Mouse (Mus musculus): ENCODE measurements around the gene Lca5l. TPM values are rescaled to one million over a fixed set of nuclear protein-coding genes. Genes with fewer than 3 reads are reported as not detected.
A peak's percentile ranks its signal among the peaks of the same experiment; 100 is the strongest.

Gene Lca5l
- polyA plus RNA-seq, 1 experiment from 2014 or later: 1.1 TPM

DNA sequence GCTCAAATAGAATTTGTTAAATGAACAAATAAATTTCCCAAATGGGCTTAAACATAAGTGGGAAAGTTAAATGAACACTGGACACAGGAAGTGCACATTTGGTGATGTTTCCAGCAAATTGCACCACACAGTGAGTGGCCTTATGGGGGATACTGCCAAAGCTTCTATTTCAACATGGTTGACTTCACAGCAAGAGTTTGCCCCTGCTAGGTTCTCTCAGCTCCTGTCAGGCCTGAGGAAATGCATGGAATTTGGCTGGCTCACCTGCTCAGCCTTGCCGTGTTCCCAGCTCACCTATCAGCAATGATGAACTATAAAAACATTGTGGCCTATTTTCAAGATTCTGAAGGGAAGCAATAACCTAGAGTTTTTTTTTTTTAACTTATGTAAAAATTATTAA is 31.1 kb downstream of the Lca5l start:
- Histone ChIP-seq H3K9ac (no peak overlapping the region), H3K9me3 (replicated peaks) (no peaks in the 10 kb centered on the region), H3K27ac (no peak overlapping the region), H3K27me3 (no peaks in the 10 kb centered on the region), H3K4me2 (no peak overlapping the region), H3K4me3 (no peak overlapping the region), H3K36me3 (ENCODE audit: poor library complexity, severe bottlenecking) (peaks cover 13% of the 10 kb centered on the region), H3K4me1 (peaks cover 18% of the 10 kb centered on the region)
- no peak for ATAC-seq
- WGBS: 80% methylated on average over 1 of the region's 1 CpGs

DNA sequence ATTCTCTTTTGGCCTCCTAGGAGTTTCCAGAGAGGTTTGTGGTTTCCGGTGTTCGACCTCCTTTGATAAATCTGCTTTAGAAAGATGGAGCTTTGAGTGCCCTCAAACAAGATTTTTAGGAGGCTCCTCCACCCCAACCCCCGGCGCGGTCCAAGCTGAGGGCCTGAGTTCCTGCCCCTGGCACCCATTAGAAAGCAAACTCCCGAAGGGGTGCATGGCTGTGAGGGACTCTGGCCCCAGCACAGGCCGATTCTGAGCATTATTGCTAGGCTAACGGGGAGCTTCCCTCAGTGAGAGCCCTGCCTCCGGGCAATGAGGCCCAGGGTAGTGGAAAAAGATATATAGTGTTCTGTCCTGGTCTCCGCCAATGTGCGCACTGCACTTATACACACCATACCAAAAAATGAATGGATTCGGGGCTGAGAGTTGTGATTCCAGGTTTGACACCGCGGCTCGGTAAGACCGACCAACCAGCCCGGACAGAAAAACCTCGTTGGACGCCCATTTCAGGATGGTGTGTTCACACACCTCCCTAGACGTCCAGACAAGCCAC is 32.2 kb downstream of the Lca5l start:
- H3K9ac ChIP-seq: peak overlapping the region; percentile 89
- peaks cover 18% of the 10 kb centered on the region for H3K4me1 ChIP-seq
- peak overlapping the region; percentile 93 for H3K4me2 ChIP-seq
- peaks cover 23% of the 10 kb centered on the region for H3K36me3 ChIP-seq (ENCODE audit: poor library complexity, severe bottlenecking)
- ATAC-seq: no peak; the same call in 1 of the 2 replicates
- no peak overlapping the region for H3K27ac ChIP-seq
- no peaks in the 10 kb centered on the region for H3K27me3 ChIP-seq
- WGBS: 85% methylated on average over 20 of the region's 20 CpGs
- H3K9me3 ChIP-seq (replicated peaks): no peaks in the 10 kb centered on the region
- peak overlapping the region; percentile 53 for H3K4me3 ChIP-seq

GRCm38 (mm10) chr16:96159091-96159731 is 32.9 kb downstream of the Lca5l start:
- Histone ChIP-seq H3K4me1 (peaks cover 18% of the 10 kb centered on the region), H3K4me3 (peak overlapping the region; percentile 53), H3K9me3 (replicated peaks) (no peaks in the 10 kb centered on the region), H3K36me3 (ENCODE audit: poor library complexity, severe bottlenecking) (peaks cover 29% of the 10 kb centered on the region), H3K27me3 (no peaks in the 10 kb centered on the region), H3K27ac (peak overlapping the region; percentile 60), H3K9ac (peak overlapping the region; percentile 89), H3K4me2 (peak overlapping the region; percentile 93)
- WGBS: under 1% methylated on average over 67 of the region's 67 CpGs
- peak; percentile 86 for ATAC-seq

DNA sequence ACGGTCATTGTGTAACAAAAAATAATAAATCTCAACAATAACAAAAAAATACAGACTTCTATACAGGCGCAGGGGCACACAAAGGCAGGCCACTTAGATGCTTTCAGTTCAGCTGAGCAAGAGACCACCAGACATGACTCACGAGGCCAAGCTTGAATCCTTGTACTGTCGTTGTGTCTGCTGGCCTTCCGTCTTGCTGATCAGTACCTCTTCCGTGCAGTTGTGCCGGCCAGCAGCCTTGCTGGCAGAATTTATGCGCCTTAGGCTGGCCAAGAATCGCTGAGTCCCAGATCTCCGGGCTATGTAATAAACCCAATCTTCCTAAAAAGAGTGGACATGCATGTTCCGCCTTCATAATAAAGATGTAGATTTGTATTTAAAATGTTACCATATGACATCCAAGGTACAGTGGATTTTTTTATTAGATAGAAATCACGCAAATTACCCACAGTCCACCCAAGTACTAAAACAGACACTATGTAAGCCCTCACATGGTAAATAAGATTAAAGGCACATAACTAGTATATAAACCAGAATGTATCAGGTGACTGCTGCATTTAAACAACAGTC is 33.5 kb downstream of the Lca5l start:
- Histone ChIP-seq H3K27ac (peak overlapping the region; percentile 60; the same call in 1 of the 2 replicates), H3K9me3 (replicated peaks) (no peaks in the 10 kb centered on the region), H3K9ac (peak overlapping the region; percentile 89), H3K36me3 (ENCODE audit: poor library complexity, severe bottlenecking) (peaks cover 35% of the 10 kb centered on the region), H3K27me3 (no peaks in the 10 kb centered on the region), H3K4me3 (peak overlapping the region; percentile 53), H3K4me1 (peaks cover 18% of the 10 kb centered on the region), H3K4me2 (peak overlapping the region; percentile 93)
- no peak for ATAC-seq
- 68% methylated on average over 12 of the region's 12 CpGs for WGBS

DNA sequence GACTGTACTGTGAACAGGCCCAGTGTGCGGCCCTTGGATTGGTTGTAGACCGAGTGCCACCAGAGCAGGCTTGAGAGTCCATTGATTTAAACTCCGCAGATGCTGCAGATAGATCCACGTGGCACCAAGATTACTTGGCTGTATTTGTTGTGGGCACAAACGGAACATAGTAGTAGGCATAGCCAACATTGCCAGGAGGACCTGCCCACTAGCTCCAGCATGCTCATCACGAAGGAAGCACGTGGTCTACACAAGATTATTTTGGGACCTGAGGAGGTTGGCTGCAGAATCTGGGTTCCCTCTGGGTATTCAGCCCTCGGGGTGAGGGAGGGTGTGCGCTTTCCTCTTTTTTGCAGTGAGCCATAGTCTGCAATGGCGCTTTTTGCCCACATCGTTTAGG is 34.9 kb downstream of the Lca5l start:
- Histone ChIP-seq H3K4me3 (no peak overlapping the region), H3K9ac (no peak overlapping the region), H3K4me2 (no peak overlapping the region), H3K9me3 (replicated peaks) (no peaks in the 10 kb centered on the region), H3K36me3 (ENCODE audit: poor library complexity, severe bottlenecking) (peaks cover 49% of the 10 kb centered on the region), H3K27me3 (no peaks in the 10 kb centered on the region), H3K27ac (no peak overlapping the region), H3K4me1 (peaks cover 18% of the 10 kb centered on the region)
- ATAC-seq: no peak
- WGBS: 90% methylated on average over 11 of the region's 11 CpGs

DNA sequence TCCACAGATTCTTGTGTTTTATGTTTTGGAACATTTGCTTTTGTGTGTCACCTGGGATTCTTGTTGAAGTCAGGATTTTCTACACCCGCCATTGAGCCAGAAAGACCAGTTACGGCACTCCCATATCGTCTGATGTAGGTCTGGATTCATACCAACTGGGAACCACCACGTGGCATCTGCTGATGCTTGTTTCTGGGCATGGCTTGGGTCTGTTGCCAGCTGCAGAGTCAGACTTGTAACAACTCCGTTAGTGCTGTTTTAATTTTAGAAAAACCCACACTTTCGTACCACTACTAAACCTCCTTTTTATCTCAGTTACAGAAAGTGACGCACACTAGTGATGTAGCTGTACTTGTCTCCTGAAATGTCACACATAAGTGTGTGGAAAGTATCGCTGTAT is 36.1 kb downstream of the Lca5l start:
- 85% methylated on average over 8 of the region's 8 CpGs for WGBS
- no peak overlapping the region for H3K9ac ChIP-seq
- ATAC-seq: no peak
- H3K36me3 ChIP-seq (ENCODE audit: poor library complexity, severe bottlenecking): peaks cover 51% of the 10 kb centered on the region
- peaks cover 18% of the 10 kb centered on the region for H3K4me1 ChIP-seq
- H3K9me3 ChIP-seq (replicated peaks): no peaks in the 10 kb centered on the region
- H3K27ac ChIP-seq: no peak overlapping the region
- H3K27me3 ChIP-seq: no peaks in the 10 kb centered on the region
- no peak overlapping the region for H3K4me3 ChIP-seq
- no peak overlapping the region for H3K4me2 ChIP-seq

DNA sequence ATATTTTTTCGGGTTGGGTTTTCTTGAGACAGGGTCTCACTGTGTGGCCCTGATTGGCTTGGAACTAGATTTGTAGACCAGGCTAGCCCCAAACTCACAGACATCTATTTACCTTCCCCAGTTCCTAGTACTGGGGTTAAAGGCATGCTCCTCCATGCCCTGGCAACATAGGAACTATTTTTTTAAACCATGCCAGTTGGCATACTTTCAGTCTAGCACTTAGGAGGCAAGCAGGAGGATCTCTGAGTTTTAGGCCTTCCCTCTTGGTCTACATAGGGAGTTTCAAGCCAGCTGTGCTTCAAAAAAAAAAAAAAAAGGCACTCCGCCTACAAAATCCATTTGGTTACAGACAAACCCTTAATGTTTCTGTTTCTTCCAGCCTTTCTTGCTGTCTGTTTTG is 37.6 kb downstream of the Lca5l start:
- Histone ChIP-seq H3K4me1 (peaks cover 15% of the 10 kb centered on the region), H3K9ac (no peak overlapping the region), H3K4me2 (no peak overlapping the region), H3K4me3 (no peak overlapping the region), H3K27me3 (no peaks in the 10 kb centered on the region), H3K36me3 (ENCODE audit: poor library complexity, severe bottlenecking) (peaks cover 51% of the 10 kb centered on the region), H3K9me3 (replicated peaks) (no peaks in the 10 kb centered on the region), H3K27ac (no peak overlapping the region)
- WGBS: 96% methylated on average over 2 of the region's 2 CpGs
- ATAC-seq: no peak

DNA sequence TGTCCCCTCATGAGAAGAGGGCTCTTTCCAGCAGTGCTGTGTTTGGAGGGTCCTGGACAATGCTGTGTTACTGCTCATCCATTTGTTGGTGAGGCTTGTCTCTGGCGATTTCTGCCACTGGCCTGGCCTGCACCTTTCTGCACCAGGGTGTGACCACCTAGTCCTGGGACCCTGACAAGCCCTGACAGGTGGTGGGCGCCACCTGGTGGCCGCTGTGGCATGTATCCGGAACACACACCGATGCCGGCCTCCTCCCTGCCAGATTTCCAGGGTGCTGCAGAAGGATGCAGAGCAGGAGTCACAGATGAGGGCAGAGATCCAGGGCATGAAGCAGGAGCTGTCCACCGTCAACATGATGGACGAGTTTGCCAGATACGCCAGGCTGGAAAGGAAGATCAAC is 40.5 kb downstream of the Lca5l start:
- Histone ChIP-seq H3K4me2 (no peak overlapping the region), H3K9me3 (replicated peaks) (no peaks in the 10 kb centered on the region), H3K4me3 (no peak overlapping the region), H3K27me3 (no peaks in the 10 kb centered on the region), H3K9ac (no peak overlapping the region), H3K36me3 (ENCODE audit: poor library complexity, severe bottlenecking) (peaks cover 41% of the 10 kb centered on the region), H3K4me1 (peaks cover 15% of the 10 kb centered on the region), H3K27ac (no peak overlapping the region)
- peak; percentile 53; the same call in 1 of the 2 replicates for ATAC-seq
- 23% methylated on average over 9 of the region's 9 CpGs for WGBS

DNA sequence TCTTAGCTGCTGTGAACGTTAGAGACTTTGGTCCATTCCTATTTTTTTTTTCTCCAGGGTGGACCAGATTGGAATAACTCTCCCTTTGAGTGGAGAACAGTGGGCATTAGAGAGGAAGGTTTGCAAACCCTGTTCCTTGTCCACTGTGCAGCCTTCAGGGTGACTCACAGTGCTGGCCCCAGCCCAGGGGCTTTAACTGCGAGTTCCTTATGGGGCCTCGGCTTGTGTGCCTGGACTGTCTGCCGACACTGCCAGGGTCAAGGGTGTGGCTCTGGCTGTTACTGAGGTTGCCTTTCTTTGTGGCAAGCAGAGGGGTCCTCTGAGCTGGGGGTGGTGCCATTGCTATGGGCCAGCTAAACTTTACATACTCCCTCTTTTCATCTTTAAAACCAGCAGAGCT is 41.1 kb downstream of the Lca5l start:
- 75% methylated on average over 4 of the region's 4 CpGs for WGBS
- Histone ChIP-seq H3K9ac (no peak overlapping the region), H3K27me3 (no peaks in the 10 kb centered on the region), H3K4me2 (no peak overlapping the region), H3K4me3 (no peak overlapping the region), H3K36me3 (ENCODE audit: poor library complexity, severe bottlenecking) (peaks cover 39% of the 10 kb centered on the region), H3K27ac (no peak overlapping the region), H3K9me3 (replicated peaks) (no peaks in the 10 kb centered on the region), H3K4me1 (peaks cover 20% of the 10 kb centered on the region)
- ATAC-seq: no peak

DNA sequence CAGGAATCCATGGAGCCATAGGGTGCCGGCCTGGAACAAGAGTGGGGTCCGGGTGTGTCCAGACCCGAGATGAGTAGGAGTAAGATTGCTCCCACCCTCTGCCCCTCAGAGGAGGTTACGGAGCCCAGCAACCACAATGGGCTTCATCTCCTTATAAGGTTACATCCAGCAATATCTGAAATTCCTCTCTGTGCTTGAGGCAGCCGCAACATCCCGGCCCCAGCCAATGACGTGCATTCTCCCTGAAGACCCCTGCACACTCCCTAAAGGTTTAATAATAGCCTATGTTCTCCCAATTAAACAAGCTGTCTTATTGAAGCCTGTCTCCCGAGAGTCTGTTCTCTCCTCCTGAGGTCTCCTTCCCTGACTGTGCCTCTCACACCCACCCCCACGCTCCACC is 42.8 kb downstream of the Lca5l start:
- Histone ChIP-seq H3K4me2 (no peak overlapping the region), H3K4me1 (peaks cover 23% of the 10 kb centered on the region), H3K36me3 (ENCODE audit: poor library complexity, severe bottlenecking) (peaks cover 23% of the 10 kb centered on the region), H3K9me3 (replicated peaks) (no peaks in the 10 kb centered on the region), H3K9ac (no peak overlapping the region), H3K4me3 (no peak overlapping the region), H3K27me3 (no peaks in the 10 kb centered on the region), H3K27ac (no peak overlapping the region)
- ATAC-seq: no peak
- whole genome bisulfite sequencing: 80% methylated on average over 9 of the region's 9 CpGs

GRCm38 (mm10) chr16:96148834-96149233 is 43.2 kb downstream of the Lca5l start:
- Histone ChIP-seq H3K9me3 (replicated peaks) (no peaks in the 10 kb centered on the region), H3K36me3 (ENCODE audit: poor library complexity, severe bottlenecking) (peaks cover 19% of the 10 kb centered on the region), H3K4me2 (no peak overlapping the region), H3K27me3 (no peaks in the 10 kb centered on the region), H3K9ac (no peak overlapping the region), H3K27ac (no peak overlapping the region), H3K4me1 (peaks cover 23% of the 10 kb centered on the region), H3K4me3 (no peak overlapping the region)
- ATAC-seq: no peak
- 85% methylated on average over 6 of the region's 6 CpGs for WGBS

- H3K4me1 ChIP-seq: peaks cover 23% of the 10 kb centered on the region
These were observed 46.3 kb downstream of the Lca5l start for GRCm38 (mm10) chr16:96145814-96146213.

More at GRCm38 (mm10) chr16:96145814-96146213, 46.3 kb downstream of the Lca5l start:
- Histone ChIP-seq H3K27ac (peak overlapping the region; percentile 52), H3K4me3 (peak overlapping the region; percentile 69), H3K9me3 (replicated peaks) (0 out of 2 replicates have a peak, but pooled peaks cover 4% of the 10 kb centered on the region), H3K27me3 (no peaks in the 10 kb centered on the region), H3K36me3 (ENCODE audit: poor library complexity, severe bottlenecking) (no peaks in the 10 kb centered on the region), H3K4me2 (peak overlapping the region; percentile 75), H3K9ac (peak overlapping the region; percentile 79)
- 1% methylated on average over 5 of the region's 5 CpGs for WGBS
- ATAC-seq: peak; percentile 13
